Mouse (Mus musculus) gastrocnemius, postnatal 14 days (tissue): ENCODE data around the gene Lmod2. TPM values are rescaled to one million over a fixed set of nuclear protein-coding genes. Genes with fewer than 3 reads are reported as not detected.

Source experiments
- DNase-seq: peaks from one replicate; pipeline ENCODE4 v3.0.0; 2021; ENCODE audit warnings: mixed read lengths
- intact Hi-C: fragments of 180-260 bp; cut with DNase I; formaldehyde crosslinking; loops from one replicate; pipeline ENCODE4 v1.15.1; 2025; ENCODE audit warnings: low total_unique reads
- total RNA-seq, 2 experiments: library from RNA; stranded (reverse); gene quantifications; 2 replicates each; pipeline ENCODE4 v1.2.3; 2021

Lmod2 gene
- total RNA-seq, 2 experiments from 2014 or later, result 118 to 208 TPM

- intact Hi-C loops, result no loop called here
- no peak for DNase-seq
These were observed 2.6 kb downstream of the Lmod2 start for GRCm38 (mm10) chr6:24600134-24600533.

DNA sequence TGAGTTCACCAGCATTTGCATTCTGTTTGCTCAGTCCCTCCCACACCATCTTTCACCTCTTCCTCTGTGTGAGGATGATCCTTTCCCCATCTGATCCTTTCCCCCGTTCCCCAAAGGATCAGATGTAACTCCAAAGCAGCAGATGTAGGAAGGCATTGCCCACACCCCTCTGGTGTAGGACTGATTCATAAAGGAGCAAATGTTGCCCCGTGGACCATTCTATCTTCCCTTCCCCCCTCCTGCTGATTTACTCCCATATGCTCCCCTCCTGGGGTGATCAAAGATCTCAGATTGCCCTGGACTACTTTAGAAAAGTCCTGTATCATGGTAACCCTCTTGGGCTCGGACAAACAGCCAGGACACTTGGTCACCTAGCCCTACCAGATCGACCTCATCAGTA lies 3.2 kb downstream of the Lmod2 start:
- intact Hi-C loops, result no loop called here
- no peak for DNase-seq

- intact Hi-C loops, result no loop called here
- peak; percentile 36 for DNase-seq
These were observed 4.1 kb downstream of the Lmod2 start for GRCm38 (mm10) chr6:24601668-24602067.

GRCm38 (mm10) chr6:24602351-24602750 lies 4.8 kb downstream of the Lmod2 start:
- intact Hi-C loops, result no loop called here
- DNase-seq, result no peak

GRCm38 (mm10) chr6:24602993-24603392 lies 5.4 kb downstream of the Lmod2 start:
- DNase-seq, result no peak
- intact Hi-C loops, result no loop called here

DNA sequence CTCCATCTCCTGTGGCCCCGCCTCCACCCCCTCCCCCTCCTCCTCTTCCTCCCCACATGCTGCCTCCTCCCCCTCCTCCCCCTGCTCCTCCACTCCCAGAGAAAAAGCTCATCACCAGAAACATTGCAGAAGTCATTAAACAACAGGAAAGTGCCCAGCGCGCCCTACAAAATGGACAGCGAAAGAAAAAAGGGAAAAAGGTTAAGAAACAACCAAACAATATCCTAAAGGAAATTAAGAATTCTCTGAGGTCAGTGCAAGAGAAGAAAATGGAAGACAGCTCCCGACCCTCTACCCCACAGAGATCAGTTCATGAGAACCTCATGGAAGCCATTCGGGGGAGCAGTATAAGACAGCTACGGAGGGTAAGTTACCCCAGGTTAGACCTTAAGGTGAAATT lies 6.7 kb downstream of the Lmod2 start:
- DNase-seq, result no peak
- intact Hi-C loops, result no loop called here

DNA sequence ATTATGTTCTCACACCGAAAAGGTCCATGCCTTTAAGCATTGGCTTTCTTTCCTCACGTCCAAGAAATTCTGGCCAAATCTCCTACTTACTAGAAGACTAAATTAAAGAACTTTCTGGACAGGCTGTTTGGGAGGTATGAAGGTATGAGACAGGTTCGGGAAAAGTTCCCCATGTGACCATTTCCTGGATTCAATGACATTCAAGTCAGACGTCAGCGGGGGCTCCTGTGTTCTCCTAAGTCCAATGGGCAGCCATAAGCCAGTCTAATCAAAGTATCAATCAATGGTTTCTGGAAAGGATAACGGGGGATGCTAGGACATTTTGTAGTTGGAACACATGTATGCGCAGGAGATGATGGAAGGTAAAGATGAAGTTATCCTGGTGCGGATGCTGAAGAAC lies 8.1 kb downstream of the Lmod2 start:
- no peak for DNase-seq
- intact Hi-C loops, result no loop called here

DNA sequence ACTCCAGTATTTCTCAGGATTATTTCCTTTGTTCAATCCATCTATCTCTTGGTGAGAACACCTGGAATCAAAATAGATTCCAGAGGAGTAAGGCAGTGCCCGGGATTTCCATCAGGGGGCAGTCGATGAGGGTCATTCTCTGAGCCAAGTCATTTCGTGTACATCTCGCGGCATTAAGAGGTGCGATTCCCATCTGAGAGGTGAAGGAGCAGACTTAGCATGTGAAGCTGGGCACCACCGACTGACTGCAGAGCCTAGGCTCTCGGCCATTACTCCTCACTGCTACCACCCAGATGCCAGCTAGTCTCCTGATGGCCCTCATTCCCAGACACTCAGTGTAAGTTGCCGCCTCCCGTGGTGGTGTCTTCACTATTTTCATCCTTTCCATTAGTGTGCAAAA lies 8.9 kb downstream of the Lmod2 start:
- intact Hi-C loops, result no loop called here
- no peak for DNase-seq

DNA sequence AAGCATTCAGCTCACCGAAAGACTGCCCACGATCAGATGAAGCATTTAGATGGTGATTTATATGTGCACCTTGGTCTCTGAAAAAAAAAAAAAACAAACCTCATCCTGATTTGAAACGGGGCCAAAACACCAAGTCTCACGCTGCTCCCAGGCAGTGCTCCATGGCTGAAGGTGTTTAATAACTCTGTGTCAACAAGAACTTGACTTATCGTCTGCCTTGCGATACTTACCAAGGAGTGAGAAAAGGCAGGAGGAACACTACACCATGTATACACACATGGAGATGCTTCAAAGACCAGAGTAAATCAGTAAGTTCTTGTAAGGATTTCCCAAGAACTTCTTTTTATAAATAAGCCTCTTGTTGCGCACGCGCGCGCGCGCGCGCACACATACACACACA lies 10.0 kb downstream of the Lmod2 start:
- intact Hi-C loops, result no loop called here
- DNase-seq, result no peak

- no peak for DNase-seq
- intact Hi-C loops, result no loop called here
These were observed 10.6 kb downstream of the Lmod2 start for GRCm38 (mm10) chr6:24608129-24608528.

- intact Hi-C loops, result no loop called here
- DNase-seq, result peak; percentile 10
These were observed 11.1 kb downstream of the Lmod2 start for GRCm38 (mm10) chr6:24608682-24609081.

DNA sequence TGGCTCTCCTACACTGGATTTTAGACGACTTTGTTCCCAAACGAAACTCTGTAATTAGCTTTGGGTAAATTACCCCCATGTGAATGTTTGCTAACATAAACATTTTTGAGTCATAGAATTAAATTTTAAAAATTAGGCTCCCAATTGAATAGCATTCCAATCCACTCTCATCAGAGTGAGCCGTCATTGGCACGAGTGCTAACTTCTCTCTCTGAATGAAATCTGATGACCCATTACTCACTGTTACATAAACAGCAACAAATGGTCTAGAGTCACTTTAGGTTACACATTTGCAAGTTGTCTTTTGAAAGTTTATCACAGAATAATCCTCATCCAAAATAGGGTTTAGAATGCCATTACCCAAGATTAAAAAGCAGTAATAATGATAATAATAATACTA lies 12.0 kb downstream of the Lmod2 start:
- peak; percentile 9 for DNase-seq
- intact Hi-C loops, result no loop called here

DNA sequence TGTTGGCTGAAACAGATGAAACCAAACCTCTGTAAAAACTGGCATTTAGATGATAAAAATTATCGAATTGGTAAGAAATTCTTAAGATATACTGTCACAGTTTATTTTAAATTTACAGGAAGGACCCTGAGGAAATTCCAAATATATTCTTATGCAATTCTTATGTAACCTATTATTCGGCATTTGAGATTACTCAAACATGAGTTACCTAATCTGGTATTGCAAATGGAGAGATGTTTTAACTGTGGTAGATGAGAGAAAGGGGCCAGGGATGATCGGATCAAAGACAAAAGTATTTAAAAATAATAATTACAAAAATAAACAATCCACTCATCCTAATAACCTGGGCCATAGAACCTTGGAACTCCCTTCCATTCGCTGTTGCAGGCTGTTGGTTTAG lies 12.8 kb downstream of the Lmod2 start:
- intact Hi-C loops, result no loop called here
- DNase-seq, result no peak

DNA sequence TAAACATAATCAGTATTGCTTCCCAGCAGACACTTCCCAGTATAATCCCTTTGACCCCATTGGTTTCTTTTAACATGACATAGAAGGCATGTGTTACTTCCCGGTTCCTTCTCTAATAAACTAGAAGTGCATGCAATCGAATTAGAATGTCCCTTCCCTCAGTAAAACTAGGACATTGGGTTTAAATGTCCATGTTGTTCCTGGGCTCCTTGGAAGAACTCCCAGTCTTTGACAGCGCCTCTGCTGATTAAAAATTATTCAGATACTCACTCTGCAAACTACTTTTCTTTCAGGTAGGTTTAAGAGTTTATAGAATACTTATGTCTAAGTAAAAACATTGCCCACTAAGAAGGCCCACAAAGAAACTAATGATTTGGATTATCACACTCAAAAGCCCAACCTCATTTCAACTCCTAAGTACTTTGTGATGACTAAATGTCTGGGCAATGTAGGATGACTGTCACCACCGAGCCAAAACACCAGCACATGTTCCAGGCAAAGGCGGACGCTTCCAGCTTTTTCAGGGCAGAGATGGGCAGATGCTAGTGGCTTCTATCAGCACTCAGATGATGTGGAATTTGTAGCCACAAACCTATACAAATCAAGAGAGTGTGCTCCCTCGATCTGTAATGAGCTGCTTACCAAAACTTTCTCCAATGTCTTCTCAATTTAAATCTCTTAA lies 14.7 kb downstream of the Lmod2 start:
- intact Hi-C loops, result no loop called here
- no peak for DNase-seq

DNA sequence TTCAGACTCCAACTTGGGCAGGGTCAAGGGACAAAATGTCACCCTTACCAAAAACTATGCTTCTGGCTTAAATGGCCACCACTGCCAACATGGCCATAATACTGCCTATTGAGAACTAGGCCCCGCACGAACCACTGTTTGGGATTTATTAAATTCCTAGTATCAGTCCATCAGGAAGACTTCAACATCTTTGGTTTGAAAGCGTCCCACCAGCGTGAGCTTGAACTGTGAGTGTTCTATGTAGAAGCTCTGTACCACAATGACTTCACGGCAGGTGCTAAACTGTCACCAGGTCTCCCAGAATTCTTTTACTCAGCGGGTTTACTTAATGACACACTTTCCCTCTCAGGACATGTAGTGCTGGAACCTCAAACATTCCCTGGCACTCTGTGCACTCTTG lies 15.8 kb downstream of the Lmod2 start:
- intact Hi-C loops, result no loop called here
- no peak for DNase-seq

DNA sequence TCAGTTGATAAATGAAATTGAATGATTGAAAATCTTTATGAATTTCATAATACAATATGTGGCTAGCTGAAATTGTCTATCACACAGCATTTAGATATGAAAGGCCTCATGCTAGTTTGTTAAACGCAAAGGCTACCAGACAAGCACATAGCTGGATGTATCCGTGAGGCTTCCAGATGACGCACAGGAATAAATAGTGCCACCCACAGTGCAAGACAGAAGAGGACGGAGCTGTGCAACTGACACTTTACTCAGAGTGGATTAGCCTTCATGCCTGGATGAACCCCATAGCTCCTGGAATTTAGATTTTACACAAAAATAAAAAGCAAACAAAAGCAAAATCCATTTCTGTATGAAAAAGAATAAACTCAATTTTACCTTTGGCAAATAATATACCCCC lies 16.4 kb downstream of the Lmod2 start:
- DNase-seq, result no peak
- intact Hi-C loops, result no loop called here

DNA sequence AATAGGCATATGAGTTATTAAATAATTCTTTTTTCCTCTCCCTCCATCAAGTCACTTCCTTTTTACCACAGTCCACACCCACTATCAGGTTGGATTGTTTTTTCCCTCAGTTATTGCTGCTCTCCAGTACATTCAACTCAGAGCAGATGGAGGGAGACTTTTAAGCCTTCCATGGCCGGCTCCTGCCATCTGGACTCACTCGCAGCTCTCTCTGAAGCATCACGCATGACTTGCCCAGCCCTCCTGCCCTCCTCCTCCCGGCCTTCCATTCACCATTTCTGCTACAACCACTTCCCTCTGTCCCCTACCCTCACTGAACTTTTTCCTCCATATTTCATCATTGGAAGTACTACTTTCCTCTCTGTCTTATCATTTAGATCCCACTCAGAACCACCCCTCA lies 19.2 kb downstream of the Lmod2 start:
- no peak for DNase-seq
- intact Hi-C loops, result no loop called here

GRCm38 (mm10) chr6:24619285-24620045 lies 21.9 kb downstream of the Lmod2 start:
- DNase-seq, result no peak
- intact Hi-C loops, result no loop called here

- intact Hi-C loops, result no loop called here
- no peak for DNase-seq
These were observed 23.4 kb downstream of the Lmod2 start for GRCm38 (mm10) chr6:24620936-24621335.

DNA sequence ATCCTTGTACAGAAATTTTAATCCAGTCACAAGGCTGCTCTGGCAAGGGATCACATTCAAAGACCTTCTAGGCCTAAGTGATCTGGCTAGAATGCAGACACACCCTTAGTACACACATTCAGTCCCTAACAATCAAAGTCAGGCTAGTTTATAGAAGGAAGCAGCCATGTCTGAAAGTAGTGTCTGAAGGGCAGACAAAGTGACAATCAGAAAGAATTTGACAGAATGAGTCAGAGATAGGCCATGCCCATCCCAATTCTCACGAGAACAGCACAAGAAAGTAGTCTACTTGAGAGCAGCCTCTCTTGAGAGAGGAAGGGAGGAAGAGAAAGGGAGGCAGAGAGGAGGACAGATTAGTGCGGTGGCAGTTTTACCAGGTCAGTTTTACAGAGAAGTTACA lies 24.5 kb downstream of the Lmod2 start:
- no peak for DNase-seq
- intact Hi-C loops, result no loop called here

DNA sequence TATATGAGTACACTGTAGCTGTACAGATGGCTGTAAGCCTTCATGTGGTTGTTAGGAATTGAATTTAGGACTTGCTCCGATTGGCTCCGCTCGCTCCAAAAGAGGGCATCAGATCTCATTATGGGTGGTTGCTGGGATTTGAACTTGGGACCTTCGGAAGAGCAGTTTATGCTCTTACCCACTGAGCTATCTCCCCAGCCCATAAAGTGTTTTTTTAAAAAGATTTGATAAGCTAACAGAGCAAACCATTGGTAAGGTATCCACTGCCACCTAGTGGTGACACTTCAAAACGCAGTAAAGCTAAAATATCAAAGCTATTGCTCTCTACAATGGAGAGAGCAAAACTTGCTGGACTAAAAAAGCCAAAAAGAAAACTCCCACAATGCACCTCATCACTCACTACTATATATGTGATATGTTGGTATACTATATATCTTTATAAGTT lies 30.0 kb downstream of the Lmod2 start:
- DNase-seq, result peak; percentile 43
- intact Hi-C loops, result loop anchor here (2.0 kb wide), 1 partner anchor 99 kb away; the partner anchor contains the start of genes Asb15 and Ndufa5
